Mouse (Mus musculus): Measurements from ENCODE around the gene Ptx4.

- TF ChIP-seq GATA1 (IDR thresholded peaks at IDR 0.05; ENCODE audit: low read length) = no peak
- TF ChIP-seq TAL1 (IDR thresholded peaks at IDR 0.05; ENCODE audit: low read length) = no peak
Measured at GRCm38 (mm10) chr17:25123979-25124378, 3.4 kb downstream of the Ptx4 start.
